Mouse (Mus musculus): ENCODE results near the gene Il1rn.

Il1rn gene

DNA sequence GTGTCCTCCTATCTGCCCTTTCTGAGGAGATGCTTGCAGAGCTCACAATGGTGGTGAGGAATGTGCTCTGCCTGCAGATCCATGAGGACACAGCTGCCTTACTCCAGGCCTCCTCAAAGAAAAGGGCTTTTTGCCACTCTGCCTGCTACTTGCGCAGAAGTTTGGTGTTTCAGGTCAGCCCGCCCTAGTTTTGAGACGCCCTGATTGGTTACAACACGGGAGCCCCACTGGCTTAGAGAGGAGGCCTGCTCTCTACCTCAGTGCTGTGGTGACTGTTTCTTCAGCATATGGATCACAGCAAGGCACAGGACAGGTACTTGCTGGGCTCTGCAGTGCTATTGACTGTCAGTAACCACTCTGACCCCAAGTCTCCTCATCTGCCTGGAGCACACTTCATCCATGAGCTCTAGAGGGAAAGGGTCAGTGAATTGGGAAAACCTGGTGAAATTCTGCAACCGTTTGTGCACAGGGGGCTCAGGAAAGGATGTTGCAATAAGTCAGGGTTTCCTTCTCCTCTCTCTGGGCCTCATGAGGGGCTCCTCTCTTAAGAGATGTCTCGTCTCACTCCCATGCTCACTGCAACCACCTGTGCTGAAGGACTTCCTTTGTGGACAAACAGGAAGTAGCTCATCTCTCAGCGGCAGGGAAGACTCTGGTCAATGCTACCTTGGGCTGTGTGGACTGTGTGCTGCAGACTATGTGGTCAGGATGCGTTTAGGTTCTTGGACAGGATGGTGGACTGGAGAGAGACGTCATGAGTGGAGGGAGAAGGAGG is 46.0 kb downstream of the Il1rn start:
- DNase-seq: no peak

DNA sequence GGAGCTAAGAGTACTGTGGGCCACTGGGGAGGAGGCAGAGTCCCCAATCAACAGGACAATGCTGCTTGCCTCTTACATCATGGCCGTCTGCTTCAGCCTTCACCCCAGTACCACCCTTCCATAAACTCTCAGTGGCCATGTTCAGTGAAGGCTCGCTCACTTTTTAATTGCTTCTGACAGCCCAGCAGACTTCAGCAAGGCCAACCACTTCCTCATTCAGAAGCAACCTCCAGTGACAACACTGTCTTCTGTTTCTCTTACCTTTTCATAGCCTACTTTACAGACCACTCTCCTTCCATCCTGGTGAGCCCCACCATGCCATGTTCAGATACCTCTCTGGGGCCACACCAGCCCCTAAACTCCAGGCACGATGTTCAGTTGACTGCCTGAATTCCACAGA is 47.0 kb downstream of the Il1rn start:
- DNase-seq: no peak

DNA sequence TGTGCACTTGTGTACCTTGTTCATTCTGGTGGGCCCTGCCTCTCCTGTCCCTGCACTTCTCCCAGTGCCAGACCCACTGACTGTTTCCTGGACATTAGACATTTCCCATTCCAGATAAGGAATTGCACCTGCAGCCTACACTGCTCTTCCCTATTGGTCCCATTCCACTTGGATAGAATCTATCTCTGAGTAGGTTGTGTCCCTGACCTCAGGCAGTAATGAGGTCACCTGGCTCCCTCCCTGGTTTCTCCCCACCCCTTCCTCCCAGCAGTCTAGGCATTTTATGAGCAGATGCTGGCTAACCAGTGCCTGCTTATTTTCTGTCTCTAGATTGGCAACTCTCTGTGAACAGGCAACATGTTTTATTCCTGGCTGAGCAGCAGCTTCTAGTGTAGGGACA is 47.7 kb downstream of the Il1rn start:
- DNase-seq: no peak

DNA sequence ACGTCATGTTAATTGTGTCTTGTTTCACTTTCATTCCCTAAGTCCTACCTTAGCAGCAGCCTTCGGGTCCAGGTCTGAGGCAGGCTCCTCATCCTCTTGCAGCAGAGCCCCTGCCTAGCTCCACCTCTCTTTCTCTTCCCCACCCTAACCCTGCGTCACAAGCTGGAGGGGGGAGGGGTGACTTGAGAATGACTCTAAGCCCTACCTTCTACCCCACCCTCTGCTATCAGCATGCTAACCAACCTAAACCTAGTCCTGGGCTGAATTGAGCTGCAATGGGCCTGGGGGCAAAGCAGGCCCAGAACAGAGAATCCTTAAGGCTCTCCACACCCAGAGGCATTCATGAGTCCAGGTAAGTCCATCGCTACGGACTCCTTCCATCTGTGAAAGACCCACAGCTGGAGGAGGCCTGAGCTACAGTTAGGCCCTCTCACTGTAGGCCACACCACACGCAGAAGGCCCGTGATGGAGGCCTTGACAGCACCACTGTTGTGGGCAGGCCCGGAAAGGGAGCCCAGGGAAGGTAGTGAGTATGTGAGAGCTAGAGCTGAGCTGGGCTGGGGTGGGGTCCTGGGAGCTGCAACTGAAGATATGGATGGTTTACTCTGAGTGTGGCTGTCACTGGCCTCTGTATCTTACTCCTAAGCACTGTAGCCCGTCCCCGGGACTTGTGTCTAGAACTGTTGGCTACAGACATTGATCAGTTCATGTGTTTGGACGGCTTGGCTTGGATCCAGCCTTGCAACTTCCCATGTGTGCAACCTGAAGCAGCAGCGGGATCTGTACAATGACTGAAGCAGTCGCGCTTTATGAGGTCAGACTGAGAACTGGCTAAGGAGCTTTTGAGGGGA is 48.7 kb downstream of the Il1rn start:
- DNase-seq: no peak

DNA sequence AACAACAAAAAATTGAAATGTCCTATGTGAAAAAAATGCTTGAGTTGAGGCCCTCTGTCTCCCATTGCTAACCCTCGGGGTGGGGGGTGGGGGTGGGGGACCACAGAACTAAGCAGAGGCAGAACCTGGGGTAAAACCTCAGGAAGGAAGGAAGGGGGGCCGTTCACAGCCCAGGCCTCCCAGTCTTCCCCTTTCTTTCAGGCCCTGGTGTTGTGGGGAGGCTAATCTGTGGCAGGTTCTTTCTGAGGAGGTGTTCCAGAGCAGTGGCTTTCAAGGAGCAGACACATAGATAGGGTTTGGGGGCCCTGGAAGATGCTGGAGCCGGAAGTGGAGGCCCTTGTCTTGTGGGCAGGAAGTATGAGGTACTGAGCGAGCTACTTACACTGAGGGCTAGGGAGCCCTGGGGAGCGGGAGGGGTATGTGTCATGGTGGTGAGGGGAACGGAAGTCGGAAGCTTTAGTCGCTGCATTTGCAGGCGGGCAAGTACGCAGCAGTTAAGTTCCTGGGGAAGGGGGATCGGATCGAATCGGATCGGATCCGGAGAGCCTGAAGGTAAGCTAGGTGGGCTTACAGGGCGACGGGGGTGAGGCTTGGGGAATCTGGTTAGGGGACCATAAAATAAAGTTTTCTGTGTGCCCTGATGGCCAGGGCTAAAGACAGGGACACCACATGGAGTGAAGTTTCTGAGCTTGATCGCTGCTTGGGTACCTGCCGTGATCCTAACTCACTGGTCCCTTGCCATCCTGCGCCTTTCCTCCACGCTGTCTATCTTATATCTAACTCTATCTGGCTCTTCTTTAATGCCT is 49.7 kb downstream of the Il1rn start:
- DNase-seq: no peak

DNA sequence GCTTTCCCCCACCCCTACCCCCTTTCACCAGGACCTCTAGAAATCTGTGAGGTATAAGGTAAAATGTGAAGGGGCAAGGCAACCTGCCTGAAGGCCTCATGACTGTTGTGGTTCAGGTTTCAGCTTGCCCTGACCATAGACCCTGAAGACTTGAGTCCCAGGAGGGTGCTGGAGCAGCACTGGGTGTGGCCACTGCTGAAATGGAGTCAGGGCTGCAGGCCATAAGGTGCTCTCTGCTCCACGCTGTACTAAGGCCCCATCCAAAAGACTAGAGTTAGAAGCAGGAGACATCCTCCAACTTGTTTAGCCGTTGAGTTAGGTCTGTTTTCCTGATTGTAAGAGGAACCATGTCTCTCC is 50.3 kb downstream of the Il1rn start:
- DNase-seq: no peak

DNA sequence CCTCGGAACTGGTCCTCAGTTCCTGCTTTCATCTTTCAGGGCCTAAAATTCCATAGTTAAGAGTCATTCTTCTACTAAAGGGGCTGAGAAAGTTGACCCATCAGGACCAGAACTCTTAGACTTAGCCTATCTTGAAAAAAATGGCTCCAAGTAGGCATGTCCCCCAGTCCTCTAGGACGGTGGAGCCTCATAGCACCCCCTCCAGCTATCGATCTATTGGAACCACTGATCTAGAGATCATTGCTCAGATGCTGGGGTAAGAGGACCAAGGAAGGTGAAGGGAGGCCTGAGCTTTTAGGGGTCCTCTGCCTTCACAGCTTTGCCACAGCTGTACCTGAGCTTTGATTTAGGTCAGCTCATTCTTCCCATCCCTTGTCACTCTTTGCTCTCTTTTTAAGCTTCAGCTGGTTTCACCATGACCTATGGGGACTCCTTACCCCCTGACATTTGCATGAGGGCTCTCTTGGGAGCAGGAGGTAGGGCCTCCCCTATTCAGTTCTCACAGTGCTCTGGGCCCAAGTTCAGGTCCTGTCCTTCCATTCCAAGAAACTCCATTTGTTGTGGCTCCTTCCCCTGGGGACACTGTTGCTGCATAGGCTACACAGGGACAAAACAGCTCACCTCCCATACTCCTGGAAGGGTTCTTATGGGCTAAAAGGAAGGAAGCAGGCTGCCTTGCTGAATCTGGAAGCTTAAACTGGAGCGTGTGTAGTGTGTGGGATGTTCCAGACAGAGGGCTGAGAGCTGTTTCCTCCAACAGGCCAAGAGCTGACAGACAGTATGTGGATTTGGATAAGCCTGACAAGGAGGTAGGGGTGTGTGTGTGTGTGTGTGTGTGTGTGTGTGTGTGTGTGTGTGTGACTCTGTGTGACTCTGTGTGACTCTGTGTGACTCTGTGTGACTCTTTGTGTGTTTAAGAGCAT is 51.0 kb downstream of the Il1rn start:
- DNase-seq: no peak

DNA sequence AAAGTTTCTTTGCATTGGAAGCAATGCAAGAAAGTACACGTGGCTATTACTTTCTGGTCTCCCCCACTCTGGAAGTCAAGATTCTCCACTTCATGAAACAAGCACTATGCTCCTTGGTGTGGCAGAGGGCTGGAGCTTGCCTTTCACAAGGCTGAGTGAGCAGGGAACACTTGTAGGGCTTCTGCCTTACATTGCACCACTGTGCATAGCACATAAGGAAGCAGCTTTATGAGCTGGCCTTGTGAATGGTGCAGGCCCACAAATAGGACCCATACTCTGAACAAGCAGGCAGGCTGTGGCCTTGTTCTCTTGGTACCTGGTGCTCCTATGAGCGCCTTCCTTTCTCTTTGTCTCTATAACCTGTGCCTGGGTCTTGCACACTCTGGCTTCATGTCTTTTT is 56.6 kb downstream of the Il1rn start:
- no peak for DNase-seq

DNA sequence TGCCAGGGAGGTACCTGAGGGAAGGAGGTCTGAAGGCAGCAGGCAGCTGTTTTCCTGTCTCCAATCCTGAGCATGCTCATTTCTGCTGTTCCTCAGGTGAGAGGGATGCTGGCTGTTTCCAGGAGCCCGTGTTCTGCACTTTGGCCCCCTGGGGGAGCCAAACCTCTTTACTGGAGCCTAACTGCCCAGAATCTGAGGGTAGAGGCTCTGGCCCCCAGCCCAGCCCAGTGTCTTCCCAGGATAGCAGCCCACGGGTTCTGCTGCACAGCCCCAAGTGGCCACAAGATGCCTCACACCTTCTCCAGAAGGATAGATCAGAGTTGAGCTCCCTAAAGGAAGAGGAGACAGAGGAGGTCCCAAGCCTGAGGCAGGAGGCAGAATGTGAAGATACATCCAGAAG is 60.5 kb downstream of the Il1rn start:
- DNase-seq: no peak

DNA sequence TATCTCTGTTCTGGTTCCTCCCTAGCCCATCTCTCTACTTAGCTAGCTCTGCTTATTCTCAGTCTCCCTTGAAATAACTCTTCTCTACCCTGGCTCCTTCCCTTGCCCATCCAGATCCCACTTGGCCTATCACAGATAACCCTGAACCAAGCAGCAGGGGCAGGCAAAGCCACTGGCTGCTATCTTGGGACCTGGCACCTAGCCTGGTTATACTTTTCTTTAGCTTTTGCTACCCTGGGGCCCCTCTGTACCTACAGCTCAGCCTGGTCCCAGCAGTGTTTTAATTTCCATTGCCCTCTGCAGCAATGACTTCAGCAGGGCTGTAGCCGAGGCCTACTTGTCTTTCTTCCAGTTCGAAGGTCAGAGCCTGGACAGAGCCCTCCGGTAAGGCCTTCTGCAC is 64.1 kb downstream of the Il1rn start:
- no peak for DNase-seq
